Mouse (Mus musculus) C2C12 (cell line): ENCODE data around the gene Deaf1.

Source experiments
- CTCF ChIP-seq: IDR thresholded peaks from one replicate; pipeline ENCODE4 v1.5.1; 2011; ENCODE audit not compliant: control insufficient read depth, insufficient read depth, insufficient read length
- MAX ChIP-seq: IDR thresholded peaks from one replicate; pipeline ENCODE4 v1.6.1; 2011; ENCODE audit warnings: mild to moderate bottlenecking, control low read depth
- MYOD1 ChIP-seq: IDR thresholded peaks from one replicate; pipeline ENCODE4 v1.6.1; 2011; ENCODE audit warnings: low read depth; ENCODE audit not compliant: control insufficient read depth, insufficient read length
- USF1 ChIP-seq: IDR thresholded peaks from one replicate; pipeline ENCODE4 v1.6.1; 2011; ENCODE audit warnings: low read depth, mild to moderate bottlenecking, control low read depth, moderate library complexity

GRCm38 (mm10) chr7:141374399-141374798 lies 46.9 kb upstream of the Deaf1 start:
- no peak for TF ChIP-seq CTCF
- TF ChIP-seq USF1 = no peak
- no peak for TF ChIP-seq MAX
- TF ChIP-seq MYOD1 = no peak
